Mouse (Mus musculus) hindlimb bud, embryonic 11.5 days (tissue): ENCODE data around the gene Zfp618.

Experiments
- DNase-seq: peaks from one replicate; pipeline ENCODE4 v3.0.0-alpha.2; 2012; ENCODE audit warnings: low read depth, low spot score; ENCODE audit errors: extremely low spot score

Zfp618 gene

GRCm38 (mm10) chr4:62965497-62966302 is at the start of gene Zfp618:
Gene Zfp618 (plus strand): TSS chr4:62965573.
- DNase-seq: no peak

- DNase-seq: no peak
Observed at GRCm38 (mm10) chr4:62917056-62917455, 48.3 kb upstream of the Zfp618 start.

GRCm38 (mm10) chr4:62933798-62934197 is 31.6 kb upstream of the Zfp618 start:
- no peak for DNase-seq

- no peak for DNase-seq
Observed at GRCm38 (mm10) chr4:62935589-62936218, 29.7 kb upstream of the Zfp618 start.

- no peak for DNase-seq
Observed at GRCm38 (mm10) chr4:62941961-62942892, 23.1 kb upstream of the Zfp618 start.

GRCm38 (mm10) chr4:62944326-62944879 is 21.0 kb upstream of the Zfp618 start:
- no peak for DNase-seq

GRCm38 (mm10) chr4:62963806-62964205 is 1.6 kb upstream of the Zfp618 start:
- DNase-seq: no peak

GRCm38 (mm10) chr4:62964844-62965496 is 403 bp upstream of the Zfp618 start:
- DNase-seq: no peak

GRCm38 (mm10) chr4:62969526-62969925 is 4.2 kb downstream of the Zfp618 start:
- DNase-seq: no peak

- no peak for DNase-seq
Observed at GRCm38 (mm10) chr4:62971991-62972390, 6.6 kb downstream of the Zfp618 start.

GRCm38 (mm10) chr4:62973086-62973485 is 7.7 kb downstream of the Zfp618 start:
- DNase-seq: no peak

GRCm38 (mm10) chr4:62974901-62975300 is 9.5 kb downstream of the Zfp618 start:
- DNase-seq: no peak

- DNase-seq: no peak
Observed at GRCm38 (mm10) chr4:62975541-62975940, 10.2 kb downstream of the Zfp618 start.

GRCm38 (mm10) chr4:62977454-62977853 is 12.1 kb downstream of the Zfp618 start:
- no peak for DNase-seq

- DNase-seq: no peak
Observed at GRCm38 (mm10) chr4:62978501-62978911, 13.1 kb downstream of the Zfp618 start.

- no peak for DNase-seq
Observed at GRCm38 (mm10) chr4:62981572-62981971, 16.2 kb downstream of the Zfp618 start.

GRCm38 (mm10) chr4:62983556-62983955 is 18.2 kb downstream of the Zfp618 start:
- DNase-seq: no peak

GRCm38 (mm10) chr4:62991336-62991735 is 26.0 kb downstream of the Zfp618 start:
- no peak for DNase-seq

GRCm38 (mm10) chr4:62993190-62993589 is 27.8 kb downstream of the Zfp618 start:
- DNase-seq: no peak

- no peak for DNase-seq
Observed at GRCm38 (mm10) chr4:62997606-62998005, 32.2 kb downstream of the Zfp618 start.
